Mouse (Mus musculus) ES-E14 (cell line): ENCODE data around the gene Rtkn2. TPM values are rescaled to one million over a fixed set of nuclear protein-coding genes. Genes with fewer than 3 reads are reported as not detected.
A peak's percentile ranks its signal among the peaks of the same experiment; 100 is the strongest.
"Not testable (repeated sequence)": the region's sequence is repeated elsewhere in the genome, so short reads cannot be mapped to it uniquely, and the experiment has no call there.

ENCODE experiments used
- DNase-seq: peaks from one replicate; pipeline ENCODE4 v3.0.0-alpha.2; 2013; ENCODE audit warnings: low read depth, low spot score
- H3K27ac ChIP-seq: 2 replicates; pipeline ENCODE4 v1.5.1; 2012; ENCODE audit warnings: low read depth, mild to moderate bottlenecking, low read length, moderate library complexity, mixed read lengths; ENCODE audit not compliant: poor library complexity, insufficient read depth, severe bottlenecking
- H3K36me3 ChIP-seq: 2 replicates; pipeline ENCODE4 v1.6.1; 2012; ENCODE audit warnings: mild to moderate bottlenecking, low read length, moderate library complexity, mixed read lengths; ENCODE audit not compliant: control insufficient read depth, poor library complexity, insufficient read depth, severe bottlenecking
- H3K4me1 ChIP-seq, 2 experiments: fragments of 150-350 bp in 1 of 2; sonication (generic) in 1 of 2; 2 replicates each; pipeline ENCODE4 v1.6.1; 2012; ENCODE audit warnings: low read length in 2 of 2, mild to moderate bottlenecking in 1 of 2, mixed read lengths in 1 of 2; ENCODE audit not compliant: control insufficient read depth in 2 of 2, insufficient read depth in 2 of 2, poor library complexity in 1 of 2
- H3K4me3 ChIP-seq, 2 experiments: fragments of 150-350 bp in 1 of 2; sonication (generic) in 1 of 2; 2 replicates each; pipeline ENCODE4 v1.5.1; 2012; ENCODE audit warnings: low read length in 2 of 2, low read depth in 1 of 2, mild to moderate bottlenecking in 1 of 2, mixed read lengths in 1 of 2; ENCODE audit not compliant: insufficient read depth in 1 of 2, poor library complexity in 1 of 2, severe bottlenecking in 1 of 2
- H3K9ac ChIP-seq: 2 replicates; pipeline ENCODE4 v1.6.1; 2012; ENCODE audit warnings: low read depth, mild to moderate bottlenecking, low read length, mixed read lengths; ENCODE audit not compliant: poor library complexity, insufficient read depth, severe bottlenecking
- H3K9me3 ChIP-seq: fragments of 150-350 bp; sonication (generic); 2 replicates; pipeline ENCODE4 v1.6.1; 2012; ENCODE audit warnings: low read depth, mild to moderate bottlenecking, low read length; ENCODE audit not compliant: control insufficient read depth, insufficient read depth
- CHD2 ChIP-seq: IDR thresholded peaks from 2 replicates; pipeline ENCODE4 v1.6.1; 2014; ENCODE audit warnings: mild to moderate bottlenecking, low read depth, low read length, inconsistent platforms
- HCFC1 ChIP-seq: IDR thresholded peaks from 2 replicates; pipeline ENCODE4 v1.6.1; 2012; ENCODE audit warnings: low read length, inconsistent platforms, borderline replicate concordance; ENCODE audit not compliant: insufficient read depth
- MAFK ChIP-seq: IDR thresholded peaks from 2 replicates; pipeline ENCODE4 v1.6.1; 2014; ENCODE audit warnings: mild to moderate bottlenecking, low read depth, low read length, inconsistent platforms; ENCODE audit not compliant: insufficient read depth
- ZC3H11A ChIP-seq: IDR thresholded peaks from 2 replicates; pipeline ENCODE4 v1.6.1; 2012; ENCODE audit warnings: low read depth, mild to moderate bottlenecking, inconsistent platforms, low read length, borderline replicate concordance
- ZNF384 ChIP-seq: IDR thresholded peaks from 2 replicates; pipeline ENCODE4 v1.6.1; 2012; ENCODE audit warnings: low read depth, low read length, inconsistent platforms
- in situ Hi-C, 2 experiments: fragments of 600-800 bp; cut with MboI; formaldehyde crosslinking; loops; one replicate each; pipeline ENCODE4 v1.15.1; 2025; ENCODE audit warnings: low sequenced_read_pairs in 2 of 2, inconsistent platforms in 1 of 2; ENCODE audit not compliant: unreplicated experiment in 2 of 2
- total RNA-seq: library from RNA; depleted of rRNA; stranded (reverse); fragments of 300-350 nt; gene quantifications from 2 replicates; pipeline ENCODE4 v1.2.3, GENCODE M21; 2012

Rtkn2 gene
- total RNA-seq, 1 experiment: 6.0 TPM

GRCm38 (mm10) chr10:68097821-68098675 is 118.7 kb downstream of the Rtkn2 start:
- in situ Hi-C loops: no loop called here
- H3K4me3 ChIP-seq: 0 out of 4 replicates have a peak overlapping the region, but pooled peaks of 1 of the 2 experiments have one; percentile 7
- TF ChIP-seq ZC3H11A: no peak
- TF ChIP-seq HCFC1: no peak
- no peak for TF ChIP-seq ZNF384
- no peak for TF ChIP-seq MAFK
- no peak for TF ChIP-seq CHD2

GRCm38 (mm10) chr10:68099801-68100200 is 120.4 kb downstream of the Rtkn2 start:
- H3K4me3 ChIP-seq, H3K27ac ChIP-seq, H3K9me3 ChIP-seq, in situ Hi-C loops, DNase-seq, H3K4me1 ChIP-seq, H3K9ac ChIP-seq: not testable (repeated sequence)
- H3K36me3 ChIP-seq: peaks cover 44% of the 10 kb centered on the region

More at GRCm38 (mm10) chr10:68097821-68098675, 118.7 kb downstream of the Rtkn2 start:
- Histone ChIP-seq H3K36me3 (peaks cover 45% of the 10 kb centered on the region), H3K9me3 (no peaks in the 10 kb centered on the region), H3K27ac (no peak overlapping the region), H3K4me1 (peaks cover 0 to 5% of the 10 kb centered on the region in 2 experiments; a peak in 1 of 4 replicates), H3K9ac (no peak overlapping the region)
- DNase-seq: no peak

- no peaks in the 10 kb centered on the region for H3K9me3 ChIP-seq
- in situ Hi-C loops: no loop called here
- no peak overlapping the region for H3K4me3 ChIP-seq
- no peak for TF ChIP-seq HCFC1
- no peak for TF ChIP-seq MAFK
- TF ChIP-seq ZC3H11A: no peak
- TF ChIP-seq CHD2: no peak
- TF ChIP-seq ZNF384: no peak
- H3K9ac ChIP-seq: no peak overlapping the region
- peaks cover 4 to 8% of the 10 kb centered on the region in 2 experiments; a peak in 3 of 4 replicates for H3K4me1 ChIP-seq
- DNase-seq: no peak
- H3K27ac ChIP-seq: no peak overlapping the region
- peaks cover 38% of the 10 kb centered on the region for H3K36me3 ChIP-seq
These were observed 121.1 kb downstream of the Rtkn2 start for GRCm38 (mm10) chr10:68100506-68100905.

GRCm38 (mm10) chr10:68101251-68101650 is 121.9 kb downstream of the Rtkn2 start:
- H3K36me3 ChIP-seq: peaks cover 34% of the 10 kb centered on the region
- no peak for TF ChIP-seq ZC3H11A
- TF ChIP-seq MAFK: no peak
- TF ChIP-seq ZNF384: no peak
- no peak for TF ChIP-seq CHD2
- no peak for TF ChIP-seq HCFC1
- peaks cover 4 to 8% of the 10 kb centered on the region in 2 experiments; a peak in 3 of 4 replicates for H3K4me1 ChIP-seq
- no peak overlapping the region for H3K9ac ChIP-seq
- no peaks in the 10 kb centered on the region for H3K9me3 ChIP-seq
- no peak for DNase-seq
- in situ Hi-C loops: no loop called here
- no peak overlapping the region for H3K4me3 ChIP-seq
- no peak overlapping the region for H3K27ac ChIP-seq

GRCm38 (mm10) chr10:68102566-68102965 is 123.2 kb downstream of the Rtkn2 start:
- Histone ChIP-seq H3K4me3 (no peak overlapping the region), H3K9me3 (no peaks in the 10 kb centered on the region), H3K9ac (no peak overlapping the region), H3K36me3 (peaks cover 21% of the 10 kb centered on the region), H3K4me1 (peaks cover 4 to 10% of the 10 kb centered on the region in 2 experiments; a peak in 3 of 4 replicates), H3K27ac (no peak overlapping the region)
- no peak for DNase-seq
- TF ChIP-seq CHD2: no peak
- no peak for TF ChIP-seq MAFK
- no peak for TF ChIP-seq ZC3H11A
- no peak for TF ChIP-seq HCFC1
- no peak for TF ChIP-seq ZNF384
- in situ Hi-C loops: no loop called here
